Mouse (Mus musculus) bone marrow macrophage, adult 2 months (primary cell): ENCODE results near the gene Aldh1l1. TPM values are rescaled to one million over a fixed set of nuclear protein-coding genes. Genes with fewer than 3 reads are reported as not detected.
A peak's percentile ranks its signal among the peaks of the same experiment; 100 is the strongest.

Source experiments
- H3K27ac ChIP-seq: 2 replicates; pipeline ENCODE4 v1.5.1; 2012; ENCODE audit warnings: low read depth, low read length; ENCODE audit not compliant: insufficient read depth
- H3K4me1 ChIP-seq: 2 replicates; pipeline ENCODE4 v1.6.1; 2012; ENCODE audit warnings: low read length; ENCODE audit not compliant: control insufficient read depth, insufficient read depth
- H3K4me3 ChIP-seq: 2 replicates; pipeline ENCODE4 v1.5.1; 2012; ENCODE audit warnings: mild to moderate bottlenecking, low read length, moderate library complexity; ENCODE audit not compliant: insufficient read depth
- CTCF ChIP-seq: IDR thresholded peaks from 2 replicates; pipeline ENCODE4 v1.5.1; 2012; ENCODE audit warnings: low read depth, mild to moderate bottlenecking, low read length, moderate library complexity
- POLR2A ChIP-seq: IDR thresholded peaks from 2 replicates; pipeline ENCODE4 v1.6.1; 2012; ENCODE audit warnings: mild to moderate bottlenecking, low read depth, low read length, borderline replicate concordance
- polyA plus RNA-seq: library from polyadenylated mRNA; stranded (reverse); fragments of >200 nt; gene quantifications from 2 replicates; pipeline ENCODE4 v1.2.4, GENCODE M21; 2012; ENCODE audit not compliant: missing spikeins, insufficient read depth, insufficient read length

Aldh1l1 gene
- polyA plus RNA-seq, 1 experiment = 7.8 TPM

GRCm38 (mm10) chr6:90461771-90462170 lies 24.5 kb upstream of the Aldh1l1 start:
- Histone ChIP-seq H3K4me1 (no peaks in the 10 kb centered on the region), H3K4me3 (peak overlapping the region; percentile 59), H3K27ac (no peak overlapping the region)
- no peak for TF ChIP-seq POLR2A
- no peak for TF ChIP-seq CTCF

DNA sequence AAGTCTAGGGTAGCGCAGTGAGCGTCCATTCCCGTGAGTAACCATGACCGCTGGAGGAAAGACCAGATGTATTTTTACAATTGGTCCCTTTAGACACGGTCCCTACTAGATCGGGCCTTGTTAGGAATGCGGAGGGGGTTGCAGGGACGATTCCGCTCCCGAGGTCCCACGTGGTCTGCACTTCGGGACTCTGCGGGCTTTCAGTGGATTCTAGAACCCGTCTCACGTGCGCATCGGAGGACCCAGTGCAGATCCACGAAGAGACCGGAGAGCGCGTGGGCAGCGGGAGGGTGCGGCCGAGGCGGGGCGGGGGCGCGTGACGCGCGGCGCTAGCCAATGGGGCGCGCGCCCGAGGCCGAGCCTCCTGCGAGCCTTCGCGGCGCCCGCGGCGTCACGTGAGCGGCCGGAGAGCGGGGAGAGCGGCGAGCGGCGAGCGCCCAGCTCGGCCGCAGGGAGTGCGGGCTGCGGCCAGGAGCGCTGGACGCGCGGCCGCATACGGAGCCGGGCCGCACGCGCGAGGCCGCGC lies 24.0 kb upstream of the Aldh1l1 start, which contains the start of gene Klf15:
Klf15 (plus strand) TSS at position 396 of the 526 bp plus-strand sequence.
- TF ChIP-seq POLR2A = no peak
- TF ChIP-seq CTCF = no peak
- Histone ChIP-seq H3K4me1 (no peaks in the 10 kb centered on the region), H3K4me3 (peak within 1 kb of the TSS; percentile 59), H3K27ac (no peak within 1 kb of the TSS)

- H3K27ac ChIP-seq = no peak overlapping the region
- TF ChIP-seq CTCF = no peak
- no peak for TF ChIP-seq POLR2A
These were observed 23.4 kb upstream of the Aldh1l1 start for GRCm38 (mm10) chr6:90462841-90463227.

DNA sequence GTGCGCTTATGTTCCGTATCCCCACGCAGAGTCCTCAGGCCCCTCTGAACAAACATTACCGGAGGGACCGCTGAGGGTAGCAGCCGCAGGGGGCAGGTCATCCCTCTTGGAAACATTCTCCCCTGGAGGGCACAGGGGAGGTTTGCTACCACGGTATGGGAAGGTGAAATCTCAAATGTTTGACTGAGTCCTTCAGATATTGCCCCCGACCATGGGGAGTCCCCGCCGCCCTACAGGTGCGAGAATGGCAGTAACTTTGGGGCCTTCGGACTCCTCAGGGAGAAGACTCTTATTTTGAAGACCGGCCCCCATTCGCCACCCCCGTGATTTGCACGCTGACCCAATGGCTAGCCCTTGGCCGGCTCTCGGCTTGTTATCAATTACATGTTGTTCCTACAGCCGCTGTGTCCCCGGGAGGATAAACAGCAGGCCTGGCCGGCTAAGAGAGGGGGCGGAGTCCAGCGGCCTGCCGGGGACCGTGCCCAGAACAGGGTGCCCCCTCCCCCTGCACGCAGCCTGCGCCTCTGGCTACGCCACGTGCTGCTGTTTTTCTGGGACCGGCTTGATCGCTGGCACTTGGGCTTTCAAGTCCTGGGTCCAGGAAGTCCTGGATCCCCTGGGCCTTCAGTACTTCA lies 22.9 kb upstream of the Aldh1l1 start:
- no peak for TF ChIP-seq POLR2A
- TF ChIP-seq CTCF = no peak
- Histone ChIP-seq H3K4me3 (peak overlapping the region; percentile 59), H3K27ac (no peak overlapping the region), H3K4me1 (no peaks in the 10 kb centered on the region)

More at GRCm38 (mm10) chr6:90462841-90463227, 23.4 kb upstream of the Aldh1l1 start:
- Histone ChIP-seq H3K4me3 (peak overlapping the region; percentile 59), H3K4me1 (no peaks in the 10 kb centered on the region)

- H3K27ac ChIP-seq = no peak overlapping the region
- TF ChIP-seq POLR2A (no peak), CTCF (no peak)
- no peak overlapping the region for H3K4me3 ChIP-seq
- H3K4me1 ChIP-seq = no peaks in the 10 kb centered on the region
These were observed 22.3 kb upstream of the Aldh1l1 start for GRCm38 (mm10) chr6:90463890-90464421.

GRCm38 (mm10) chr6:90465028-90465640 lies 21.1 kb upstream of the Aldh1l1 start:
- Histone ChIP-seq H3K4me1 (no peaks in the 10 kb centered on the region), H3K4me3 (no peak overlapping the region), H3K27ac (no peak overlapping the region)
- no peak for TF ChIP-seq CTCF
- TF ChIP-seq POLR2A = no peak

- H3K4me3 ChIP-seq = no peak overlapping the region
- no peak for TF ChIP-seq CTCF
- no peak for TF ChIP-seq POLR2A
- H3K27ac ChIP-seq = no peak overlapping the region
- H3K4me1 ChIP-seq = no peaks in the 10 kb centered on the region
These were observed 20.1 kb upstream of the Aldh1l1 start for GRCm38 (mm10) chr6:90466079-90466478.

DNA sequence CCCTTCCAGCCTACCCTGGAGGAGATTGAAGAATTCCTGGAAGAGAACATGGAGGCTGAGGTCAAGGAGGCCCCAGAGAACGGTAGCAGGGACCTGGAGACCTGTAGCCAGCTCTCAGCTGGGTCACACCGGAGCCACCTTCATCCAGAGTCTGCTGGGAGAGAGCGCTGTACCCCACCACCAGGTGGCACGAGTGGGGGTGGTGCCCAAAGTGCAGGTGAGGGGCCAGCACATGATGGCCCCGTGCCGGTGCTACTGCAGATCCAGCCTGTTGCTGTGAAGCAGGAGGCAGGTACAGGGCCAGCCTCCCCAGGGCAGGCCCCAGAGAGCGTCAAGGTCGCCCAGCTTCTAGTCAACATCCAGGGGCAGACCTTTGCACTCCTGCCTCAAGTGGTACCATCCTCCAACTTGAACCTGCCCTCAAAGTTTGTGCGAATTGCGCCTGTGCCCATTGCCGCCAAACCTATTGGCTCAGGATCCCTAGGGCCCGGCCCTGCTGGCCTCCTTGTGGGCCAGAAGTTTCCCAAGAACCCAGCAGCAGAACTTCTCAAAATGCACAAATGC lies 19.3 kb upstream of the Aldh1l1 start:
- Histone ChIP-seq H3K27ac (no peak overlapping the region), H3K4me1 (no peaks in the 10 kb centered on the region), H3K4me3 (no peak overlapping the region)
- TF ChIP-seq CTCF (no peak), POLR2A (no peak)

DNA sequence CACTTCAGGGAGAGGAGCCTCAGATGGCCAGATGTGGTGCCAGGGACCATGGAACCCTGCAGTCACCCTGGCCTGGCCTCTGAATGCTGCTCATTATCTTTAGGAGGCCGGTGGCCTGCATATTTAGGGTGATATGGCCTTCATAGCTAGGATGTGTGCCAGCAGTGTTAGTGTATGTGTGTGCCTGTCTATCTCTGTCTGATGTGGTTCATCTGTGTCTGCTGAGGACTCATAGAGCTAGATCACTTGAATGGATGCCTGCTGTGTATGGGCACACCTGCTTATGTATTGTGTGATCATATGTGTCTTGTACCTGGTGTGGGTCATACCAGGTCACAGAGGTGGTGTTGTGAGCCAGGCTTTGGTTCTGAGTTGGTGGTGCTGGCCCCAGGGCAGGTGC lies 18.0 kb upstream of the Aldh1l1 start:
- H3K4me3 ChIP-seq = no peak overlapping the region
- TF ChIP-seq CTCF = no peak
- TF ChIP-seq POLR2A = no peak
- no peaks in the 10 kb centered on the region for H3K4me1 ChIP-seq
- no peak overlapping the region for H3K27ac ChIP-seq

DNA sequence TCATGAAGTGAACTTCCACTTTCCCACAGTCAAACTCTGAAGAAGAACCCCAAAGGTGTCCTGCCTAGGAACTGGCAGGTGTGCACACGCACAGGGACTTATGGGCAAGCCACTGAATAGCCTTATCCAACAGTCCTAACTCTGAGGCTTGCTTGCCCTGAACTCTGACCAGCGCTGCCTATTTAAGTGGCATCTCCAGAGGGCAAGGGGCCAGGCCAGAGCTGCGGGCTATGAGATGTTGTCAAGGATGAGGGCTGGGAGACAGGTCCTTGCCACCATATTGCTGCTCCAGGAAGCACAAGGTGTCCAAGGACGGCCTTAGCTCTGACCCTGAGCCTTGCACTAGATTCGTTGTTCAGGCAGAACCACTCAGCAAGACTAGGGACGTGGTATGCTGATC lies 17.2 kb upstream of the Aldh1l1 start:
- Histone ChIP-seq H3K27ac (no peak overlapping the region), H3K4me3 (no peak overlapping the region), H3K4me1 (no peaks in the 10 kb centered on the region)
- TF ChIP-seq POLR2A (no peak), CTCF (no peak)
